Mouse (Mus musculus) E14TG2a.4 (cell line): ENCODE results near the gene Sox4.

Experiments
- CTCF ChIP-seq: conservative IDR thresholded peaks from 2 replicates; pipeline ENCODE4 v1.5.1; 2014; ENCODE audit warnings: low read length
- POU5F1 ChIP-seq: IDR thresholded peaks from 2 replicates; pipeline ENCODE4 v1.6.1; 2014; ENCODE audit warnings: low read length, borderline replicate concordance

DNA sequence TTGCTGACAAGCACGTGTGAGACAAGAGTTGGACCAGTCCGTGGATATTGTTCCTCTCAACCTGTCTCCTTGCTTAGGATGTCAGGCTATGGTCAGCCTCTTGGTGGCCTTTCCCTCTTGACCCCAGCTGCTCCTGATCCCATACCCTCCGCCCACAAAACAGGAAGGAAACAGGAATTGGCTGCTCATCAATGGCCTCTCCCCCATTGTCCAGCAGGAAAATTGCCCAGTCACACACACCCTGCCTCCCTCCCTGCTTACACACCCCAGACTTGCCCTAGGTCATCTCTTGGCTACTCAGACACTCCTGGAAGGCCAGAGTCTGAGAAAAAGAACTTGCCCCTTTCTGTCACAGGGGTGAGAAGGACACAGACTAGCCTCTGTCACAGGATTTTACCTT lies 22.2 kb downstream of the Sox4 start:
- TF ChIP-seq CTCF (no peak), POU5F1 (no peak)
